Mouse (Mus musculus) C2C12 (cell line): ENCODE measurements around the gene 3110009E18Rik. TPM values are rescaled to one million over a fixed set of nuclear protein-coding genes. Genes with fewer than 3 reads are reported as not detected.

Experiments
- H3K27me3 ChIP-seq: one replicate; pipeline ENCODE4 v1.6.1; 2011; ENCODE audit not compliant: control insufficient read depth, insufficient read depth, insufficient read length
- H3K36me3 ChIP-seq: one replicate; pipeline ENCODE4 v1.6.1; 2011; ENCODE audit not compliant: control insufficient read depth, insufficient read depth
- H3K4me3 ChIP-seq: one replicate; pipeline ENCODE4 v1.5.1; 2011; ENCODE audit warnings: mild to moderate bottlenecking, control low read depth; ENCODE audit not compliant: poor library complexity, insufficient read depth, severe bottlenecking
- H3K79me2 ChIP-seq: one replicate; pipeline ENCODE4 v1.6.1; 2011; ENCODE audit not compliant: control insufficient read depth, insufficient read depth
- H3K79me3 ChIP-seq: one replicate; pipeline ENCODE4 v1.6.1; 2011; ENCODE audit warnings: low read depth, control low read depth
- H3ac ChIP-seq: one replicate; pipeline ENCODE3; 2011; ENCODE audit warnings: low read depth; ENCODE audit not compliant: control insufficient read depth, insufficient read length
- CEBPB ChIP-seq: IDR thresholded peaks from one replicate; pipeline ENCODE4 v1.6.1; 2011; ENCODE audit warnings: low read depth, mild to moderate bottlenecking, control low read depth, moderate library complexity
- CTCF ChIP-seq: IDR thresholded peaks from one replicate; pipeline ENCODE4 v1.5.1; 2011; ENCODE audit not compliant: control insufficient read depth, insufficient read depth, insufficient read length
- FOSL1 ChIP-seq: IDR thresholded peaks from one replicate; pipeline ENCODE4 v1.8.0; 2011; ENCODE audit warnings: mild to moderate bottlenecking, low read length; ENCODE audit not compliant: poor library complexity, insufficient read depth, severe bottlenecking
- MAX ChIP-seq: IDR thresholded peaks from one replicate; pipeline ENCODE4 v1.6.1; 2011; ENCODE audit warnings: mild to moderate bottlenecking, control low read depth
- MYOD1 ChIP-seq: IDR thresholded peaks from one replicate; pipeline ENCODE4 v1.6.1; 2011; ENCODE audit warnings: low read depth; ENCODE audit not compliant: control insufficient read depth, insufficient read length
- MYOG ChIP-seq: IDR thresholded peaks from one replicate; pipeline ENCODE4 v1.6.1; 2011; ENCODE audit not compliant: control insufficient read depth, insufficient read length; ENCODE audit errors: extremely low read depth
- USF1 ChIP-seq: IDR thresholded peaks from one replicate; pipeline ENCODE4 v1.6.1; 2011; ENCODE audit warnings: low read depth, mild to moderate bottlenecking, control low read depth, moderate library complexity
- long read RNA-seq, 2 experiments: library from polyadenylated mRNA; unstranded; transcript quantifications; one replicate each; pipeline ENCODE4 v2.0.0; 2019 to 2020
- polyA plus RNA-seq: library from polyadenylated mRNA; unstranded; fragments of >200 nt; fragmentation: generic; extraction: Trizol; gene quantifications from one replicate; pipeline ENCODE4 v1.2.1, GENCODE M21; 2012; ENCODE audit warnings: missing spikeins

3110009E18Rik gene
- 19.8 TPM for polyA plus RNA-seq
- long read RNA-seq, experiment 1, transcript 3110009E18Rik-203 (6 exons, 488 nt), result major isoform, 7 of 8 reads
- long read RNA-seq, experiment 1, partial matches to known transcripts, result 0 of 8 reads
- long read RNA-seq, experiment 1, other reads (novel, unspliced or antisense), result 1 of 8 reads
- long read RNA-seq, experiment 2, partial matches to known transcripts, result 0 of 1 reads
- long read RNA-seq, experiment 2, other reads (novel, unspliced or antisense), result 1 of 1 reads

DNA sequence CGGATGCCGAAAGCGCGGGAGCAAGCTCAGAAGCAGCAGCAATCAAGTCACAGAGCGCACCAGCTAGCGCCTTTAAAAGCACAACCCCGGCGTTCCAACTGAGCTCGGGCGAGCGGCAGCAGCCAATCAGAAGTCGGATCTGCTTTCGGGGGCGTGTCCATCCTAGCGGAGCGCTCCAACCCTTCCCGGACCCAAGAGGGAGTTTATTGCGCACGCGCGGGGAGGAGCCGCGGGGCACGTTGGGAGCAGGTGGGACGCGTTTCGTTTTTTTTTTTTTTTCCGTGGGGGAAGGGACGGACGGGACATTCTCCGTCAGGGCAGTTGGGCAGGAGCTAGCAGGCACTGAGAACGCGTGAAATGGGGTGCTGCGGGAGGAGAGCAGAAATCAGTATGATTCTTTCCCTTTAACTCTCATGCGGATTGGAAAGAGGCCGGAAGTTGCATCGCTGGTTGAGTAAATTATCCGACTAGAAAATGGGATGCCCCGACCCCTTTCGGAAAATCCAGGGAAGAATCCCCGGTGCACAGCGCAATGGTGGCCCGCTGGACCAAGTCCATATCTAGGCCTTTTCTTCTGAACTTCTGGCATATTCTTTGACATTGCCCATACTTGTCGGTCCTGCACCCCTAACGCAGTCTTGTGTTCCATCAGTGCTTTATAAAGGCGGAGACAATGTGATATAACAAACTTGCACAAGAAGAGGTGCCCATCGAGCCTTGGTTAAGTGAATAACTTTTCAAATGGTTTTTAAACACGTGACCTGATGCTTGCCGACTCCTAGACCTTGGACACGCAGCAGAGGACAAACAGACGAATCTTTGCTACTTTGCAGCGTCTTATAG lies at the start of gene 3110009E18Rik, which contains the start of gene Dbi:
TSS of gene 3110009E18Rik (plus strand) at position 219 of the 843 bp plus-strand sequence.
TSS of gene Dbi (minus strand) at position 110 of the 843 bp plus-strand sequence.
- H3K79me3 ChIP-seq, result peaks cover 13% of the 10 kb centered on the region
- peak within 1 kb of the TSS; percentile 90 for H3ac ChIP-seq
- TF ChIP-seq FOSL1, result no peak
- peak; percentile 36 for TF ChIP-seq MAX
- peak; percentile 31 for TF ChIP-seq MYOD1
- peak; percentile 71 for TF ChIP-seq USF1

DNA sequence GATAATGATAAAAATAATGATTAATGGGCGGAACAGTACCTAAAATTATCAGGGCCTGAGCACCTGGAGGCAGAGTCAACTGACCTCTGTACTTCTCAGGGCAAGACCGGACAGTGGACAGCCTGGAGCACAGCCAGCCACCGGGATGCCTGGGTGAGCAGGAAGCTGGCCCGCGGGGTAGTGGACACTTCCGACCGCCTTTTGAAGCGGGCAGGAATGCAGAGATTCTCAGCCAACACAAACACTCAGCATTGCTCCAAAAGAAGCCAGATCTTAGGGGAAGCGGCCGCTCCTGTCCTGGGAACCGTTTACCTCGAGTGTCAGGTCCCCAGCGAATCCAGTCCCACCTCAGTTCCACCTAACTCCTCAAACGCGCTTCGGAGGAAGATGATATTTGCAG lies 48.1 kb upstream of the 3110009E18Rik start:
- peaks cover 4% of the 10 kb centered on the region for H3K79me3 ChIP-seq
- peak overlapping the region; percentile 8 for H3ac ChIP-seq
- no peaks in the 10 kb centered on the region for H3K27me3 ChIP-seq
- peak overlapping the region; percentile 48 for H3K4me3 ChIP-seq
- no peak for TF ChIP-seq CTCF
- TF ChIP-seq USF1, result no peak
- TF ChIP-seq MAX, result no peak
- TF ChIP-seq MYOD1, result no peak
- no peak for TF ChIP-seq CEBPB
- TF ChIP-seq MYOG, result no peak
- no peak for TF ChIP-seq FOSL1
- H3K79me2 ChIP-seq, result peaks cover 37% of the 10 kb centered on the region
- peaks cover 5% of the 10 kb centered on the region for H3K36me3 ChIP-seq

More for the DNA sequence above, at the start of gene 3110009E18Rik, which contains the start of gene Dbi:
- no peaks in the 10 kb centered on the region for H3K27me3 ChIP-seq
- peaks cover 13% of the 10 kb centered on the region for H3K36me3 ChIP-seq
- peaks cover 44% of the 10 kb centered on the region for H3K79me2 ChIP-seq
- peak within 1 kb of the TSS; percentile 57 for H3K4me3 ChIP-seq

DNA sequence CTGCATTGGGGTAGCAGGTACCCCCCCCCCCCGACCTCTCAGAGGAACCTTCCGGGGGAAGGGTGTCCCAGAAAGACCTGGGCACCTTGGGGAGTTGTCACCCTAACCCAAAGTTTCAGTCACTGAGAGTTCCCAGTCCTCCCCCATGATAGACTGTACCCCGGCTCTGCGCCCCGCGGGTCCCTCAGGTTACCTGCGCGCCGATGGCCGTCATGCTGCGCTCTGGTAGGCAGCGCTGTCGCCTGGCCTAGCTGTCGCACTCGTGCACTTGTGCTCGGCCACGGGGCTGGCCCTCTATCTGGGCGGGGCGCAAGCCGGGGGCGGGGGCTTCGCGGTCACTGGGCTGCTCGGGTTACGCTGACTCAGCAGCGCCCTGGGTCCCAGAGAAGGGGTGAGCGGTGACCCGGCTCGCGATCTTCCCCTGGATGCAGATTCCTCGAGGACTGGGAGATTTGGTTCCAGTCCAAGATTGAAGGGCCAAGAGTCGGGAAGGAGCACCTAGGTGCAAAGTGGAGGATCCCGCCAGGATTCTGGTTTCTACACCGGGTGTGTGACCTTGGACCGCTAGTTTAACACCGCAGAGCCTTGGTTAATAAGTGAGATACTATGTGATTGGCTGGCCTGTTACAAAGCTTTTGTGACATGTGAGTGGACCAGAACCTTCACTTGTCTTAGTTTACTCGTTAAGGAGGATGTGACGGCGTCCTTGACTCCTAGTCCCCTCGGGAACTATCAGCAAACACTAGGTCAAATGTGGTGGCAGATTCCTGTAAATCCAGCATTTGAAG lies 47.3 kb upstream of the 3110009E18Rik start, which contains the start of gene Tmem37:
TSS of gene Tmem37 (minus strand) at position 556 of the 788 bp plus-strand sequence.
- Histone ChIP-seq H3K79me2 (peaks cover 37% of the 10 kb centered on the region), H3K4me3 (peak within 1 kb of the TSS; percentile 48), H3ac (peak within 1 kb of the TSS; percentile 63), H3K36me3 (peaks cover 3% of the 10 kb centered on the region), H3K79me3 (peaks cover 4% of the 10 kb centered on the region), H3K27me3 (no peaks in the 10 kb centered on the region)
- TF ChIP-seq MAX (peak; percentile 46), MYOG (no peak)

DNA sequence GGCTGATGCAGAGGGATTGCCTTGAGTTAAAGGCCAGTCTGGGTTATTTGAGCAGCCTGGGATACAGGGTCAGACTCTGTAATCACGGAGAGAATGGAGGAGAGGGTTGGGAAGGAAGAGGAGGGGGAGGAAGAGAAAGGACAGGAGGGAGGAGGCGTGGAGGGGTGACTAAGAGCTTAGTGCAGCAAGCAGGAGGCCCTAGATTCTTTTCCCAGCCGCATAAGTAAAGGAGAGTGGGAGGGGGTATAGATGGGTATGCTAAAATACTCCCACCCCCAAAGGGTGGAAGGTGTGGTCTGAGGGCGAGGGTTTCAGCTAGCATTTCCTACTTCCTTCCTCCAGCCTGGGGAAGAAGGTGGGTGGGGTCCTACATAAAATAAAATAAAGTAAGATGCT lies 46.7 kb upstream of the 3110009E18Rik start:
- TF ChIP-seq MYOG (no peak), CTCF (no peak)
- no peaks in the 10 kb centered on the region for H3K36me3 ChIP-seq
- no peak overlapping the region for H3K4me3 ChIP-seq
- no peaks in the 10 kb centered on the region for H3K27me3 ChIP-seq
- H3K79me3 ChIP-seq, result peaks cover 4% of the 10 kb centered on the region
- H3K79me2 ChIP-seq, result peaks cover 32% of the 10 kb centered on the region
- peak overlapping the region; percentile 63 for H3ac ChIP-seq

DNA sequence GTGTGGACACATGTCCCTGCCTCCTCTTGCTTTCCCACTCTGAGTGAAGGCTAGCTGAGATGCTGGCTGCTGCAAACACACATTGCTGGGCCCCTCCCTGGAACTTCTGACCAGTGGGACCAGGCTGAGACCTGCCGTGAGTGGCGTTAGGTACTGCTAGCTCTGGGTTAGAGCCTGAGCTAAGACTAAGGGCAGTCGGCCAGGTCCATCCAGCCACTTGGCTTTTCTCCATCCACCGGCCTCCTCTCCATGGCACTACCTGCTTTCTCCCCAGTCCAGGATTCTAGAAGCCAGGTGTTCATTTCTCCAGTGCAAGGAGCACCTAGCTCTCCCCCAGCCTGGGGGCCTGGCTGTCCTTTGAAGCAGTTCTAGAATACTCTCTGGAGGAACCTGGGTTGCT lies 46.1 kb upstream of the 3110009E18Rik start:
- peaks cover 26% of the 10 kb centered on the region for H3K79me2 ChIP-seq
- no peaks in the 10 kb centered on the region for H3K27me3 ChIP-seq
- H3K79me3 ChIP-seq, result peaks cover 4% of the 10 kb centered on the region
- no peaks in the 10 kb centered on the region for H3K36me3 ChIP-seq
- no peak overlapping the region for H3ac ChIP-seq
- H3K4me3 ChIP-seq, result no peak overlapping the region
- TF ChIP-seq CTCF (no peak), FOSL1 (no peak), MAX (no peak), CEBPB (no peak), MYOD1 (no peak), MYOG (no peak), USF1 (no peak)
